Mouse (Mus musculus) lung, postnatal 4 days (tissue): ENCODE measurements around the gene Zswim4.
A peak's percentile ranks its signal among the peaks of the same experiment; 100 is the strongest.

Experiments
- DNase-seq, 2 experiments: peaks; one replicate each; pipeline ENCODE4 v3.0.0; 2021

Gene Zswim4

GRCm38 (mm10) chr8:84180530-84181190 is 56.2 kb downstream of the Zswim4 start:
- peak; percentile 69 to 71 for DNase-seq

- no peak for DNase-seq
These were observed 56.9 kb downstream of the Zswim4 start for GRCm38 (mm10) chr8:84179946-84180345.

GRCm38 (mm10) chr8:84178592-84178991 is 58.3 kb downstream of the Zswim4 start:
- DNase-seq, result no peak

DNA sequence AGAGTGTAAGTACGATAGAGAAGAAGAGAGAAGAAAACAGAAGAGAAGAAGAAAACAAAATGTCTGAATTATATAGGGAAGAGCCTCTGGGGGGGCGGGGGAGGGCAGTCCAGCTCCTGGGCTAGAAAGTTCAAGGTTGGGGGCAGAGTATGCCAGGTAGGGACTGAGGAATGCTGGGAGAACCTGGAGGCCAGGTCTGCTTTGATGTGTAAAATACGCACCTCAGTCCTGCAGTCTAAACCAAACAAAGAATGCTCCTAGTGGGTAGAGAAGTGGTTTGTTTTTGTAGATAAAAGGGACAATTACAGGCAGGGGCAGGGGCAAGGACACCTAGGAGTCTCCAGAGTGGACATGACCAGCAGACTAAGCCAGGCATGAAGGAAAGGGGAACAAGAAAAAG is 59.5 kb downstream of the Zswim4 start:
- DNase-seq, result no peak

DNA sequence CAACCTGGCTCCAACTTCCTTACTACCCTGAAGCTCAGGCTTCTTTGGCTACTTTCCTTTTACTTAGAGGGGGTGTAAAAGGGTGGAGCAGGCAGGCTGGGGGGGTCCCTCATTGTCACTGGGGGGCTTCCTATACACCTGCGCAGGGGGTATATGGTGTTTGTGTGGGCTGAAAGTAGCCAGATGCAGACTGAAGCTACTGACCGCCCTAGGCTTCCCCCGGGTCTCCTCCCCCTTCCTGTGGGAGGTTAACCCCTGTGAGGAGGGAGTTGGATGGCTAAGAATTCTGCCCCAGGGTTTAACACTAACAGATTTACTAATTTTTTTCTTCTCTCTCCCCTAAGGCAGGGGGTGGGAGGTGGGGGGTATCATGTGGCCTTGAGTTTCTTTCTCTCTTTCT is 60.3 kb downstream of the Zswim4 start:
- DNase-seq, result no peak

DNA sequence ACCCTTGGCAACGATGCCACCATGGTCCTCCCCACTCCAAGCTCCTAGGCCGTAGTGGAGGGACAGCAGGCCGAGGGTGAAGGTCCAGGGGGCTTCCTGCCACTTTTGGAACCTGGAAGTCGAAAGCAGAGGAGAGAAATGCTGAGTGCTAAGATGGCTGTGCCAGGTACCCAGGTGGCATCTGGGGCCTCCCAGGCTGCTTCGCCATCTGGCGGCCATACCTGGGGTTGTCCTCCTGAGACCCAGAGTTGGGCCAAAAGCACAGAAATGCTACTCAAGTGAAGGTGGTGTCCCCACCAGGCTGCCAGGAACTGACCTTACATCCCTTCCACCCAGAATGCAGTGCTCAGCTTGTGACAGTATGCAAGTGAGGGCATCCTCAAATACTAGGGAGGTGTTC is 63.0 kb downstream of the Zswim4 start:
- DNase-seq, result no peak

GRCm38 (mm10) chr8:84170096-84170495 is 66.8 kb downstream of the Zswim4 start:
- no peak for DNase-seq

DNA sequence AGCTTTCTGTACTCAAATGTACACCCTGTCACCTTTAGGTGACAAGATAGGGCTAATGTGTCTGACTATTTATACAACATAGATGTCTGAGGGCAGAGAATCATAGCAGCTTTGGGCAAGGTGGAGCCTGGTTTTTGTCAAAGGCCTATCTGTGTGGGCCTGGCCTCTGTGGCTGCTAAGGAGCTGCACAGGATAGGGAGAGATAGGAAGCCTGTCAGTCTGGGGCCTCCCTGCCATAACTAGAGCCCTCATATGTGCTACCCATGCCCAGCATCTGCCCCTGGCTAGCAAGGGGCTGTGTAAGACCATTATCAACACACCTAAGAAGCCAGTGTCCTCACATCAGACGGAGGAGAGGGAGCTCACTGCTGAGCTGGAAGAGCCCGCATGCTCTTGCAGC is 69.2 kb downstream of the Zswim4 start:
- DNase-seq, result no peak
